Mouse (Mus musculus): ENCODE data around the gene Sft2d1.

GRCm38 (mm10) chr17:8303671-8304070, 7.2 kb upstream of the Sft2d1 start:
- TF ChIP-seq CTCF (conservative IDR thresholded peaks at IDR 0.05; ENCODE audit: insufficient read depth, insufficient read length, low read depth, low read length): no peak
- no peak for TF ChIP-seq POLR2A (IDR thresholded peaks at IDR 0.05; ENCODE audit: low read depth, low read length)
